Mouse (Mus musculus) embryo, embryonic 11 days (tissue): Measurements from ENCODE around the gene Vmo1.
A peak's percentile ranks its signal among the peaks of the same experiment; 100 is the strongest.

Source experiments
- DNase-seq: peaks from one replicate; pipeline ENCODE4 v3.0.0-alpha.2; 2015

The Vmo1 gene

GRCm38 (mm10) chr11:70467902-70468619 is 46.4 kb downstream of the Vmo1 start:
- no peak for DNase-seq

- DNase-seq = peak; percentile 29
Measured at GRCm38 (mm10) chr11:70465824-70466223, 48.6 kb downstream of the Vmo1 start.

- DNase-seq = peak; percentile 20
Measured at GRCm38 (mm10) chr11:70465211-70465610, 49.2 kb downstream of the Vmo1 start.

GRCm38 (mm10) chr11:70463970-70464369 is 50.4 kb downstream of the Vmo1 start:
- no peak for DNase-seq
